Mouse (Mus musculus) intestine, embryonic 16.5 days (tissue): Measurements from ENCODE around the gene Rxra. TPM values are rescaled to one million over a fixed set of nuclear protein-coding genes. Genes with fewer than 3 reads are reported as not detected.
A peak's percentile ranks its signal among the peaks of the same experiment; 100 is the strongest.

Experiments used
- ATAC-seq: fragments of 200-750 bp; cut with Nextera tagmentation; 2 replicates; pipeline ENCODE4 v1.8.0; 2017; ENCODE audit warnings: moderate TSS enrichment, moderate library complexity
- H3K27ac ChIP-seq: fragments of 300-500 bp; sonication (generic); 2 replicates; pipeline ENCODE4 v1.5.1; 2014; ENCODE audit warnings: mild to moderate bottlenecking, low read length
- H3K27me3 ChIP-seq: fragments of 300-500 bp; sonication (generic); replicated peaks from 2 replicates; pipeline ENCODE4 v1.6.1; 2014; ENCODE audit warnings: low read length, control low read depth, mixed read lengths; ENCODE audit not compliant: control insufficient read depth, insufficient read depth
- H3K36me3 ChIP-seq: fragments of 300-500 bp; sonication (generic); 2 replicates; pipeline ENCODE4 v1.6.1; 2014; ENCODE audit warnings: low read length, control low read depth; ENCODE audit not compliant: control insufficient read depth, insufficient read depth
- H3K4me1 ChIP-seq: fragments of 300-500 bp; sonication (generic); 2 replicates; pipeline ENCODE4 v1.6.1; 2014; ENCODE audit warnings: low read length, control low read depth, mixed read lengths; ENCODE audit not compliant: control insufficient read depth, insufficient read depth
- H3K4me2 ChIP-seq: fragments of 300-500 bp; sonication (generic); 2 replicates; pipeline ENCODE4 v1.6.1; 2014; ENCODE audit warnings: low read depth, low read length, control low read depth
- H3K4me3 ChIP-seq: fragments of 300-500 bp; sonication (generic); 2 replicates; pipeline ENCODE4 v1.5.1; 2014; ENCODE audit warnings: mild to moderate bottlenecking, low read length
- H3K9ac ChIP-seq: fragments of 300-500 bp; sonication (generic); 2 replicates; pipeline ENCODE4 v1.6.1; 2014; ENCODE audit warnings: low read depth, low read length
- H3K9me3 ChIP-seq: fragments of 300-500 bp; sonication (generic); 2 replicates; pipeline ENCODE4 v1.6.1; 2016; ENCODE audit warnings: low read length, control low read depth; ENCODE audit not compliant: control insufficient read depth
- WGBS: fragments of 180-500 bp; shearing (Covaris S2); extraction: QIAGEN DNeasy Blood & Tissue Kit; methylation state at CpG from one replicate; pipeline ENCODE4 v1.1.7; 2014; 5-methylcytosine and 5-hydroxymethylcytosine counted together
- polyA plus RNA-seq: library from polyadenylated mRNA; unstranded; fragments of >200 nt; fragmentation: Nextera tagmentation; extraction: Ambion mirVana; gene quantifications from 2 replicates; pipeline ENCODE4 v1.2.1, GENCODE M21; 2015

The Rxra gene
- polyA plus RNA-seq, 1 experiment from 2014 or later: 9.9 TPM

DNA sequence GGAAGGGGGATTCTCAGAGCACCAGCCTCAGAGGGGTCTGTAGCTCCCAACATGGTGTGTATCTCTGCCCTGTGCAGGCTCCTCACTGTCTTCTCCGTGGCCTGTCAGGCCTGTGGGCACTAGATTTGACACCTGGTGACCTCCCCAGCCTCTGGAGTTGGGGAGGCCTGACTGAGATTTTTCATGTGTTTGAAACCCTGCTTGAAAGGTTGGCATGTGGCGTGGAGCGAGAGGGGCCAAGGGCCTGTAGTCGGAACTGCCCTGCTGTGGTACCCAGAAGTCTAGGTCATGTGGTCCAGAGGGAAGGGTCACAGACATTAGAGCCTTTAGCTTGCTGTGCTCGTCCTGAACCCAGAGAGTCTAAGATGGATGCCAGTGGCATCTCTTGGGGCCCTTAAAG, 60.6 kb downstream of the Rxra start:
- peaks cover 7% of the 10 kb centered on the region for H3K36me3 ChIP-seq
- peaks cover 57% of the 10 kb centered on the region for H3K4me1 ChIP-seq
- H3K27ac ChIP-seq: no peak overlapping the region
- no peaks in the 10 kb centered on the region for H3K9me3 ChIP-seq
- no peaks in the 10 kb centered on the region for H3K27me3 ChIP-seq
- no peak for ATAC-seq
- H3K4me2 ChIP-seq: no peak overlapping the region
- 90% methylated on average over 5 of the region's 5 CpGs for WGBS
- H3K4me3 ChIP-seq: no peak overlapping the region
- H3K9ac ChIP-seq: no peak overlapping the region

DNA sequence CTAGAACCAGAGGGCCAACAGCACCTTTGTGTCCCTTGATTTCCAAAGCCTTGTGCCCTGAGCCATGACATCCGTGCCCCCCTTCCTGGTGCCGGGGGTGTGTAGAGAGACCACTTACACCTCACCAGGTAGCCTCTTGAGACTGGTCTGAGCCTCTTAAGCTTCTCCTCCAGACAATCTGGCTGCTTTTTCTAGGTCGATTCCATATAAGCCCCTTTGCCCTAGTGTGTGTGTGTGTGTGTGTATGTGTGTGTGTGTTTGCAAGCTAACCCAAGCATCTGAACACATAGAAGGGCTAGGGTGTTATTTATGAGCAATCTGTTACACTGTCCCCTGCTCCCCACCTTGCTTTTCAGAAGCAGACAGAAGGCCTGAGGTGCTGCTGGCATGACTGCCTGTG, 62.2 kb downstream of the Rxra start:
- Histone ChIP-seq H3K36me3 (peaks cover 8% of the 10 kb centered on the region), H3K4me3 (no peak overlapping the region), H3K9ac (no peak overlapping the region), H3K27ac (no peak overlapping the region), H3K27me3 (no peaks in the 10 kb centered on the region), H3K4me2 (no peak overlapping the region), H3K9me3 (no peaks in the 10 kb centered on the region), H3K4me1 (peaks cover 41% of the 10 kb centered on the region)
- 88% methylated on average over 3 of the region's 3 CpGs for WGBS
- no peak for ATAC-seq

DNA sequence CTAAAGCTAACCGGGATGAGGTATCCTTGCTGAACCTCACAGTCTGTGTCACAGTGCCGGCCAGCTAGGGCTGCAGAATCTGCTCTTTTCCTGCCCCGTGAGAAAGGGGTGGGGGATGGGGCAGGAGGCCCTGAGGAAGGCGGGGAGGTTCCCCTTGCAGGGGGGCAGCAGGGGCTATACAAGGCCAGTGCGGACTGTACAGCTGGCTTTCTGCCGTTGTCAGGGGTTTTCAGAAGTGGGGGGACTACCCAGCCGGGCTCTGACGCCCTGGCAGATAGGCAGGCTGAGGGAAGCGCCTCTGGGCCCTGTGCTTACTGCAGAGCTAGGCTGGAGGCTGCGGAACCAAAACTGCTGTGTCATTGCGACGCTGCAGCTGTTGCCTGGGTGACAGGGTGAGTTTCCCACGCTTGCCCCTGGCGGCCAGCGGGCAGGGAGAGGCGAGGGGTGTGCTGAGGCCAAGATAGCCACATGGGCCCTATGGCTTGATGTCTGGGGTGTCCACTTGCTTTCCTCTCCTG, 63.9 kb downstream of the Rxra start:
- H3K4me3 ChIP-seq: no peak overlapping the region
- H3K36me3 ChIP-seq: peaks cover 8% of the 10 kb centered on the region
- peak; percentile 73 for ATAC-seq
- H3K9ac ChIP-seq: peak overlapping the region; percentile 26
- H3K4me1 ChIP-seq: peaks cover 39% of the 10 kb centered on the region
- no peaks in the 10 kb centered on the region for H3K27me3 ChIP-seq
- peak overlapping the region; percentile 21; the same call in 1 of the 2 replicates for H3K4me2 ChIP-seq
- no peaks in the 10 kb centered on the region for H3K9me3 ChIP-seq
- peak overlapping the region; percentile 35; the same call in 1 of the 2 replicates for H3K27ac ChIP-seq
- WGBS: 12% methylated on average over 16 of the region's 16 CpGs

- WGBS: 89% methylated on average over 1 of the region's 1 CpGs
- H3K36me3 ChIP-seq: peaks cover 5% of the 10 kb centered on the region
- no peak overlapping the region for H3K4me2 ChIP-seq
These were observed 66.9 kb downstream of the Rxra start for GRCm38 (mm10) chr2:27743177-27743576.

GRCm38 (mm10) chr2:27743863-27744611, 67.8 kb downstream of the Rxra start:
- 0 out of 2 replicates have a peak overlapping the region, but pooled peaks have one; percentile 47 for H3K9ac ChIP-seq
- no peak overlapping the region for H3K4me3 ChIP-seq
- no peaks in the 10 kb centered on the region for H3K27me3 ChIP-seq
- ATAC-seq: no peak
- H3K36me3 ChIP-seq: peaks cover 7% of the 10 kb centered on the region
- peaks cover 49% of the 10 kb centered on the region for H3K4me1 ChIP-seq
- no peak overlapping the region for H3K4me2 ChIP-seq
- no peaks in the 10 kb centered on the region for H3K9me3 ChIP-seq
- peak overlapping the region; percentile 63; the same call in 1 of the 2 replicates for H3K27ac ChIP-seq
- WGBS: 84% methylated on average over 7 of the region's 7 CpGs

More at GRCm38 (mm10) chr2:27743177-27743576, 66.9 kb downstream of the Rxra start:
- no peak for ATAC-seq
- H3K4me1 ChIP-seq: peaks cover 52% of the 10 kb centered on the region
- H3K4me3 ChIP-seq: no peak overlapping the region
- H3K27me3 ChIP-seq: no peaks in the 10 kb centered on the region
- no peak overlapping the region for H3K9ac ChIP-seq
- no peaks in the 10 kb centered on the region for H3K9me3 ChIP-seq
- no peak overlapping the region for H3K27ac ChIP-seq

- peaks cover 11% of the 10 kb centered on the region for H3K36me3 ChIP-seq
- H3K4me3 ChIP-seq: no peak overlapping the region
- no peaks in the 10 kb centered on the region for H3K9me3 ChIP-seq
- peak overlapping the region; percentile 63 for H3K27ac ChIP-seq
- no peaks in the 10 kb centered on the region for H3K27me3 ChIP-seq
- 46% methylated on average over 13 of the region's 13 CpGs for WGBS
- H3K4me1 ChIP-seq: peaks cover 42% of the 10 kb centered on the region
- peak overlapping the region; percentile 47 for H3K9ac ChIP-seq
- peak; percentile 52 for ATAC-seq
- H3K4me2 ChIP-seq: no peak overlapping the region
These were observed 68.5 kb downstream of the Rxra start for GRCm38 (mm10) chr2:27744612-27745351.

DNA sequence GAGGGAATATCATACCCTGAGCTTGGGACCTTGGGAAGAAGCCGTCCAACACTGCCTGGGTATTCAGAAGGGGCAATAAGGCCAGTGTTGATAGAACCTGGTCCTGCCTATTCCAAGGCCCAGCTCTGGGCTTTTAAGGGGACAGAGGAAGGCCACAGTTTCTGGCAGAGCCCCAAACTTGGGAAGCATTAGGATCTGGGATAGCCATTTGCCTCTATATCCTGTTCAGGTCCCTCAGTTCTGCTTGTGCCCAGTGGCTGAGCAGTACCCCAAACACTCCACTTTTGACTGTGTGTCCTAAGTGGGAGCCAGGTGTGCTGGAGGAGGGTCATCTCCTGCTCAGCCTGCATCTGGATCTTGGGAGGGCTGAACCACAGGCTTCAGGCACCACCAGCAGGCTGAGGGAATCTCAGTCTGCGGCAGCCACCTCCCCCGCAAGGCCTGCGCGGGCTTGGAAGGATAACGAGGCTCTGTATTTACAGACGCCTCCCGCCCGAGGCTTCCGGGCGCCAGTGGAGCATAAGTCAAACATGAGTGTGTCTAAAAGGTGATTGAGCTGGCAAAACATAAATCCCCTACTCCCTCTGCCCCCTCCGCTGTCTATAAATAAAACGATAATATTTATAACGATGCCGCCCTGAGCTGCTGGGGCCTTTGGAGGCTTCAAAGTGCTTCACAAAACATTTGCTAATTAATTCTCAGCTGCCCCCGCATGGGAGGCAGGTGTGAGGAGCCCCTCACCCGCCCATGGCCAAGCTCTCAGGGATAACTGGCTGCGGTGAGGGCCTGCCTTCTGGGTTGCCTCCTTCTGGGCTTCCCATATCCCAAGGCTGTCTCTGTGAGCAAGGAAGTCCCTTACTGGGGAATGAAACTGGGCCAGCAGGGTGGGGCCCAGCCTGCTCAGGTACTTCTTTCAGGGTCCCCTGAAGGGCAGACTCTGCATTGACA, 69.7 kb downstream of the Rxra start:
- 0 out of 2 replicates have a peak overlapping the region, but pooled peaks have one; percentile 36 for H3K9ac ChIP-seq
- WGBS: 20% methylated on average over 18 of the region's 18 CpGs

DNA sequence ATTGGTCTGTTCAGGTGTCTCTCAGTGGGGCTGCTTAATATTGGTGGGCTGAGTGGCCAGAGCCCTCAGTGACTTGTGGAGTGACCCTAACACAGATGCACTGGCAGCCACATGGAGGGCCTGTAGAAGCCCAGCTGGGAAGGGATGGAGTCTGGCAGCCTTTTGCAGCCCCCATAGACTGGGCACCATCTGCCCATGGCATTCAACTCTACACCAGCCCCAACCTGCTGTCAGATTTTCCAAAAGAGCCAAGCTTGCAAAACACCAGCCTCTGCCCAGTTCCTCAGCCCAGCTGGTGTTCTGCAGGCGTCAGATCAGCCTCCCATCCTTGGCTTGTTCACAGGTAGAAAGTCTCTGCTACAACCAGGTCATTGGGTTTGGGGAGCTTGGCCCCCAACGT, 70.6 kb downstream of the Rxra start:
- Histone ChIP-seq H3K27ac (no peak overlapping the region), H3K9ac (no peak overlapping the region), H3K4me3 (no peak overlapping the region), H3K9me3 (no peaks in the 10 kb centered on the region), H3K4me1 (peaks cover 46% of the 10 kb centered on the region), H3K27me3 (no peaks in the 10 kb centered on the region), H3K4me2 (no peak overlapping the region), H3K36me3 (peaks cover 6% of the 10 kb centered on the region; the same call in 1 of the 2 replicates)
- WGBS: 74% methylated on average over 2 of the region's 2 CpGs
- ATAC-seq: no peak

More for the DNA sequence above, 69.7 kb downstream of the Rxra start:
- H3K27me3 ChIP-seq: no peaks in the 10 kb centered on the region
- peaks cover 39% of the 10 kb centered on the region for H3K4me1 ChIP-seq
- no peak overlapping the region for H3K4me2 ChIP-seq
- peak overlapping the region; percentile 38 for H3K27ac ChIP-seq
- no peak; the same call in 1 of the 2 replicates for ATAC-seq
- H3K36me3 ChIP-seq: peaks cover 11% of the 10 kb centered on the region
- no peak overlapping the region for H3K4me3 ChIP-seq
- H3K9me3 ChIP-seq: no peaks in the 10 kb centered on the region
